Mouse (Mus musculus): Measurements from ENCODE around the gene Cyp11a1. TPM values are rescaled to one million over a fixed set of nuclear protein-coding genes. Genes with fewer than 3 reads are reported as not detected.

The Cyp11a1 gene
- polyA plus RNA-seq, 1 experiment from 2014 or later, result 0.74 TPM

Other genes with a start within 250 kb of the Cyp11a1 start
- 76.6 and 89.5 TPM in 2 replicates for gene Clk3, start 240.6 kb upstream of the Cyp11a1 start, polyA plus RNA-seq (2015; fragmentation: Nextera tagmentation; extraction: Ambion mirVana)
- 4.3 and 4.9 TPM in 2 replicates for gene Arid3b, start 169.6 kb upstream of the Cyp11a1 start, polyA plus RNA-seq (2015; fragmentation: Nextera tagmentation; extraction: Ambion mirVana)
- 105 and 112 TPM in 2 replicates for gene Ubl7, start 95.4 kb upstream of the Cyp11a1 start, polyA plus RNA-seq (2015; fragmentation: Nextera tagmentation; extraction: Ambion mirVana)
- gene Sema7a, start 66.3 kb upstream of the Cyp11a1 start, polyA plus RNA-seq (2015; fragmentation: Nextera tagmentation; extraction: Ambion mirVana), result 0.74 and 0.93 TPM in 2 replicates
- gene Stra6, start 57.4 kb downstream of the Cyp11a1 start, polyA plus RNA-seq (2015; fragmentation: Nextera tagmentation; extraction: Ambion mirVana), result 1.0 TPM in 2 replicates
- 0.68 and 1.4 TPM in 2 replicates for gene Ccdc33, start 112.4 kb downstream of the Cyp11a1 start, polyA plus RNA-seq (2015; fragmentation: Nextera tagmentation; extraction: Ambion mirVana)
- 79.4 and 79.9 TPM in 2 replicates for gene Islr, start 197.9 kb downstream of the Cyp11a1 start, polyA plus RNA-seq (2015; fragmentation: Nextera tagmentation; extraction: Ambion mirVana)
- 0.25 and 0.38 TPM in 2 replicates for gene Islr2, start 197.9 kb downstream of the Cyp11a1 start, polyA plus RNA-seq (2015; fragmentation: Nextera tagmentation; extraction: Ambion mirVana)
- 20.4 and 21.6 TPM in 2 replicates for gene Pml, start 243.4 kb downstream of the Cyp11a1 start, polyA plus RNA-seq (2015; fragmentation: Nextera tagmentation; extraction: Ambion mirVana)
- gene Stoml1, start 246.8 kb downstream of the Cyp11a1 start, polyA plus RNA-seq (2015; fragmentation: Nextera tagmentation; extraction: Ambion mirVana), result 28.7 and 28.8 TPM in 2 replicates

All from lung, embryonic 16.5 days (tissue).